Mouse (Mus musculus) small intestine, adult 2 months (tissue): ENCODE results near the gene Dad1. TPM values are rescaled to one million over a fixed set of nuclear protein-coding genes. Genes with fewer than 3 reads are reported as not detected.

Source experiments
- H3K27ac ChIP-seq: fragments of 200-500 bp; 2 replicates; pipeline ENCODE4 v1.5.1; 2012; ENCODE audit warnings: low read depth, low read length, control low read depth, inconsistent platforms; ENCODE audit not compliant: insufficient read depth
- H3K27me3 ChIP-seq: fragments of 200-500 bp; 2 replicates; pipeline ENCODE4 v1.6.1; 2012; ENCODE audit warnings: mild to moderate bottlenecking, moderate library complexity, low read length, inconsistent platforms; ENCODE audit not compliant: control insufficient read depth, insufficient read depth
- H3K36me3 ChIP-seq: fragments of 200-500 bp; 2 replicates; pipeline ENCODE4 v1.6.1; 2012; ENCODE audit warnings: mild to moderate bottlenecking, low read length, control low read depth, inconsistent platforms; ENCODE audit not compliant: control insufficient read depth, insufficient read depth
- H3K4me1 ChIP-seq: fragments of 200-500 bp; 2 replicates; pipeline ENCODE4 v1.6.1; 2012; ENCODE audit warnings: low read length, inconsistent platforms, mixed read lengths; ENCODE audit not compliant: control insufficient read depth, insufficient read depth, insufficient read length
- H3K4me3 ChIP-seq: fragments of 200-500 bp; 2 replicates; pipeline ENCODE4 v1.5.1; 2012; ENCODE audit warnings: low read depth, mild to moderate bottlenecking, control low read depth, inconsistent platforms, low read length, moderate library complexity
- CTCF ChIP-seq: fragments of 200-500 bp; IDR thresholded peaks from 2 replicates; pipeline ENCODE4 v1.5.1; 2012; ENCODE audit warnings: low read depth, mild to moderate bottlenecking, control low read depth, inconsistent platforms, low read length, moderate library complexity, mixed read lengths; ENCODE audit not compliant: insufficient replicate concordance, insufficient read length; ENCODE audit errors: extremely low read depth
- POLR2A ChIP-seq: fragments of 200-500 bp; IDR thresholded peaks from 2 replicates; pipeline ENCODE4 v1.6.1; 2012; ENCODE audit warnings: low read depth, mild to moderate bottlenecking, control low read depth, inconsistent platforms, low read length, moderate library complexity
- WGBS: fragments of 180-500 bp; shearing (Covaris S2); methylation state at CpG from one replicate; pipeline ENCODE4 v1.1.7; 2018; 5-methylcytosine and 5-hydroxymethylcytosine counted together
- polyA plus RNA-seq: library from polyadenylated mRNA; depleted of rRNA; stranded (reverse); fragments of >200 nt; gene quantifications from 2 replicates; pipeline ENCODE4 v1.2.3, GENCODE M21; 2012

Gene Dad1
- polyA plus RNA-seq, 1 experiment = 627 TPM

GRCm38 (mm10) chr14:54224064-54224417 lies 29.9 kb downstream of the Dad1 start:
- no peaks in the 10 kb centered on the region for H3K36me3 ChIP-seq
- WGBS = 91% methylated on average over 5 of the region's 5 CpGs
- H3K4me3 ChIP-seq = no peak overlapping the region
- no peak overlapping the region for H3K27ac ChIP-seq
- TF ChIP-seq CTCF (no peak), POLR2A (no peak)
- H3K27me3 ChIP-seq = no peaks in the 10 kb centered on the region
- H3K4me1 ChIP-seq = peaks cover 24% of the 10 kb centered on the region

- 65% methylated on average over 13 of the region's 13 CpGs for WGBS
- H3K27ac ChIP-seq = peak overlapping the region; percentile 75
- no peaks in the 10 kb centered on the region for H3K36me3 ChIP-seq
- TF ChIP-seq POLR2A = no peak
- no peak for TF ChIP-seq CTCF
- no peaks in the 10 kb centered on the region for H3K27me3 ChIP-seq
- peaks cover 19% of the 10 kb centered on the region; the same call in 1 of the 2 replicates for H3K4me1 ChIP-seq
- H3K4me3 ChIP-seq = no peak overlapping the region
Measured at GRCm38 (mm10) chr14:54223315-54224063, 30.4 kb downstream of the Dad1 start.

GRCm38 (mm10) chr14:54222289-54222727 lies 31.6 kb downstream of the Dad1 start:
- 65% methylated on average over 8 of the region's 8 CpGs for WGBS
- peaks cover 19% of the 10 kb centered on the region; the same call in 1 of the 2 replicates for H3K4me1 ChIP-seq

DNA sequence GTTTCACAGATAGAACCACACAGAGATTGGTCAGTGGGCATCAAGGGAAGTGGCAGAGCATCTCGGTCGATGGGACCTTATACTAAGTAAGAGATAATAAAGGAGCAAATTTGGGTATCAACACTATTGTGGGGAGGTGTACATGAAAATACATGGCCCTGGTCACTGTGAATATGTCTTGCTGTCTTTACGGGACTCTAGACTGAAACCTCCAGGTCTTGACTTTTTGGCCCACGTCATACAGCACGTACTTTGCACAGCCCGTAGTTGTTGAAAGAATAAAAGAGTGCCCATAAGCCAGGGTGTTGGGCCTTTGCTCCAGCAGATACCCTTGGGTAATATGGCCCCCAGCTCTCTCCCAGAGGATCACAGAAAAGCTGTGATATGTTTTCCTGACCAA lies 32.3 kb downstream of the Dad1 start:
- Histone ChIP-seq H3K4me1 (peaks cover 15% of the 10 kb centered on the region; the same call in 1 of the 2 replicates), H3K27me3 (no peaks in the 10 kb centered on the region), H3K4me3 (no peak overlapping the region), H3K27ac (0 out of 2 replicates have a peak overlapping the region, but pooled peaks have one; percentile 9), H3K36me3 (no peaks in the 10 kb centered on the region)
- 91% methylated on average over 6 of the region's 6 CpGs for WGBS
- TF ChIP-seq CTCF (no peak), POLR2A (no peak)

More at GRCm38 (mm10) chr14:54222289-54222727, 31.6 kb downstream of the Dad1 start:
- H3K36me3 ChIP-seq = no peaks in the 10 kb centered on the region
- H3K4me3 ChIP-seq = no peak overlapping the region
- no peaks in the 10 kb centered on the region for H3K27me3 ChIP-seq
- TF ChIP-seq POLR2A (no peak), CTCF (no peak)
- H3K27ac ChIP-seq = peak overlapping the region; percentile 68

DNA sequence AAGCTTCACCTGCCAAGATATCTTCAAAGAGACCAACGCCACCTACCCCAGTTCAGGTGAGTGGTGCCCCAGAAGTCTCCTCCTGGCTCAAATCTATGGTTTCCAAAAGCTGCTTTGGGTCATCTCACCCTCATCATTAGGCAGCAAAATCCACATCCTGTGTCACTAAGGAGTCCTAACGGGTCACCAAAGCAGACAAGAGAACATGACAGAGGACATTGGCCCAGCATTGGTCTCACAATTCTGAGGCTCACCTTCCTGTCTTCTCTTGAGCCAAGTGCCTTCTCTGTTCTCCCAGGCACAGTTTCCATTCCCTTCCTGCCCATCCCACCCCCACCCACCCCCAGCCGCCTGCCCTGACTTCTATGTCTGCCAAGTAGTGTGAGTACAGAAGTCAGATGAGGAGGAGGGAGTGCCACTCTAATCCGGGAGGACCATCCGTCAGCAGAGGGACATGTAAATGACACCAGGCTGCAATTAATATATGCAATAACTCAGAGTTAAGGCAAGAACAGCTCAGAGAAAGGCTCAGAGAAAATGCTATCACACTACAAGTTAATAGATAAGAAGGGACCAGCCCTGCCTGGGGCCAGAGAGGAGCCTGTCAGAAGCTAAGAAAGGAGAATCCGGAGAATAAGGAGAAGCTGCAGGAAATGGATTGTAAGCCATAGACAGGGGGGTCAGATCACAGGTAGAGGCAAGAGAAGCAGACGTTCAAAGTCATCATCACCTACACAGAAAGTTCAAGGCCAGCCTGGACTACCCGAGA lies 33.0 kb downstream of the Dad1 start:
- no peaks in the 10 kb centered on the region for H3K36me3 ChIP-seq
- peak overlapping the region; percentile 20; the same call in 1 of the 2 replicates for H3K27ac ChIP-seq
- H3K4me3 ChIP-seq = no peak overlapping the region
- TF ChIP-seq POLR2A = no peak
- TF ChIP-seq CTCF = no peak
- H3K4me1 ChIP-seq = peaks cover 13% of the 10 kb centered on the region; the same call in 1 of the 2 replicates
- no peaks in the 10 kb centered on the region for H3K27me3 ChIP-seq
- WGBS = 64% methylated on average over 8 of the region's 8 CpGs

DNA sequence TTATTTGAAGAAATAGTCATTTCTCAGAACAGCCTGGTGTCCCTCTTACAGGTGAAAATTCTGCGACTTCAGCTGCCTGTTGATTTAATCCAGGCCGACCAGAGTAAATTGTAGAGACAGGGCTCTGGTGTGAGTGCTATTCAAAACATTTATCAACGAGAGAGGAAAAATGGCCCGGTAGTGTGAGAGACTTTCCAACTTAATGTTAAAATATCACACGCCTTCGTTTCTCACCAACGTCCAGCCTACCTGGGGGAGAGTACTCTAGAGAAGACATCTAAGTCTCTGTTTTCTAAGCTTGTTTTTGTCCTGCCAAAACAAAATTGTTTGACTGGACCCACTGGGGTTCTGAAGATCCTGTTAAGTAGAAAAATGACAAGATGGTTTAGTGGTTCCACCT lies 34.1 kb downstream of the Dad1 start:
- TF ChIP-seq POLR2A (no peak), CTCF (no peak)
- no peak overlapping the region for H3K27ac ChIP-seq
- peaks cover 18% of the 10 kb centered on the region; the same call in 1 of the 2 replicates for H3K4me1 ChIP-seq

GRCm38 (mm10) chr14:54219256-54219655 lies 34.6 kb downstream of the Dad1 start:
- no peaks in the 10 kb centered on the region for H3K27me3 ChIP-seq
- WGBS = 80% methylated on average over 8 of the region's 8 CpGs
- H3K27ac ChIP-seq = no peak overlapping the region
- no peak overlapping the region for H3K4me3 ChIP-seq
- no peaks in the 10 kb centered on the region for H3K36me3 ChIP-seq
- peaks cover 19% of the 10 kb centered on the region; the same call in 1 of the 2 replicates for H3K4me1 ChIP-seq
- no peak for TF ChIP-seq POLR2A
- TF ChIP-seq CTCF = no peak

More for the DNA sequence above, 34.1 kb downstream of the Dad1 start:
- WGBS = 90% methylated on average over 7 of the region's 7 CpGs
- Histone ChIP-seq H3K36me3 (no peaks in the 10 kb centered on the region), H3K4me3 (no peak overlapping the region), H3K27me3 (no peaks in the 10 kb centered on the region)
